Mouse (Mus musculus): ENCODE measurements around the gene Blvra. TPM values are rescaled to one million over a fixed set of nuclear protein-coding genes. Genes with fewer than 3 reads are reported as not detected.

Blvra gene
- total RNA-seq, 2 experiments from 2014 or later: 10.3 to 14.3 TPM

DNA sequence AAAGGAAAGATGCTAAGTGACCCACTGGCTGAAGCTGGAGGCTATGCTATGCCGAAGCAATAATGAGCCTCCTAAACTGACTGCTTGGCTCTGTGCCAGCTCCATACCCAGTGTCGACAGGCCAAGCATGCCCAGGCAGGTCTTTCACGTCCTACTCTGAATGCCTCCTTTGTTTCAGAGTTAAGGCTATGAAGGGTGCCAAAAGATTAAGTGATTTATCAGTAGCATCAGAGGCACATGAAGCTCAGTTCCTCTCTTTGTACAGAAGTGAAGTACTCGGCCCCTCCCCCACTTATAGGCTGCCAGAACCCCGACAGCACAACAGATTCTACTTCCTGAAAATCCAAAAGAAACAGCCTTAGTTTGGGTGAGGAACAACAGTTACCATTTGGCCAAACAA, 66.5 kb downstream of the Blvra start:
- DNase-seq: no peak

GRCm38 (mm10) chr2:127137838-127138420, 67.5 kb downstream of the Blvra start:
- DNase-seq: no peak

DNA sequence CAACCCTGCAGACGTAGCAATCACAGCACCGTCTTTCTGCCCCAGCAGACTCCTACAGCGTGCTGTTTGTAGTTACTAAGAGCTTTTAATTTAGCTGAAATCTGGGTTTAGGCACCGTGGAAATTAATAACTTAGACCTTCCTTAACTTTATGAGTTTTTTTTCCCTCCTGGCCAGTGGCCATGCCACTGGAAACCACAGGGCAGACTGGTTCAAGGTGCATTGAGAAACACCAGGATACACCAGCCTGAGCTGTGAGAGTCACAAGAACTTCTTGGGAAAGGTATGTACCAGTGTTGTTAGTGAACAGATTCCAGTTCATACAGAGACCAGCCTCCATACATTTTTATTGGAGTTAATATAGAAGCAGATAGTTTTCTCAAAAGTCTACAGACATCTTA, 68.0 kb downstream of the Blvra start:
- DNase-seq: no peak

- peak; percentile 34 for DNase-seq
These were observed 68.6 kb downstream of the Blvra start for GRCm38 (mm10) chr2:127139094-127139493.

DNA sequence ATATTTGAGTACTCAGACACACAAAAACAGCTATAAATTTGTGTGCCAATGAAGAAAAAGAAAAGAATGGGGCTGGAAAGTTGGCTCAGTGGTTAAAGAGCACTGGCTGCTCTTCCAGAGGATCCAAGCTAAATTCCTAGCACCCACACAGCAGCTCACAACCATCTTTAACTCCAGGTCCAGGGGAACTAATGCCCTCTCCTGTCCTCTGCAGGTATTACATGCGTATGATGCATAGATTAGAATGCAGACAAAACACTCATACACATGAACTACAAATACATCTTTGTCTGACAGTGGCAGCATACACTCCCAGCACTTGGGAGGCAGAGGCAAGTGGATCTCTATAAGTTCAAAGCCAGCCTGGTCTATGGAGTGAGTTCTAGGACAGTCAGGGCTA, 69.1 kb downstream of the Blvra start:
- DNase-seq: no peak

GRCm38 (mm10) chr2:127140011-127140410, 69.5 kb downstream of the Blvra start:
- no peak for DNase-seq

DNA sequence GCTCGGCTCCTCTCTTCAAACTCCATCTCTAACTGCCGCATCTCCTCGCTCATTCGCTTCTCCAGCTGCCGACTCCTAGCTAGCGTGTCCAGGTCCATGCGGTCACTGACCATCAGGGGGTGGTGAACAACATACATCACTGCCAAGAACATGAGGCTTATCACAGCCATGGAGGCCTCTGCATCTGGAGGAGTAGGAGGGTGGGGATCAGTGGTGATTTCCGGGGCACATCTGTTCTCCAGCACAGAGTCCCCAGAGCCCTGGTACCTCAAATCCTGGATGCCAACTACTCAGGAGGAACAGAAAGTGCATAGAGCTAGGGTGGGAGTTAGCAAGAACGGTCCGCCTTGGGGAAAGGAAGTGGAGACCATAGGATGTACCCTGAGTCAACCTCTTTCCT, 71.6 kb downstream of the Blvra start:
- no peak for DNase-seq

GRCm38 (mm10) chr2:127142577-127143157, 72.2 kb downstream of the Blvra start:
- no peak for DNase-seq

DNA sequence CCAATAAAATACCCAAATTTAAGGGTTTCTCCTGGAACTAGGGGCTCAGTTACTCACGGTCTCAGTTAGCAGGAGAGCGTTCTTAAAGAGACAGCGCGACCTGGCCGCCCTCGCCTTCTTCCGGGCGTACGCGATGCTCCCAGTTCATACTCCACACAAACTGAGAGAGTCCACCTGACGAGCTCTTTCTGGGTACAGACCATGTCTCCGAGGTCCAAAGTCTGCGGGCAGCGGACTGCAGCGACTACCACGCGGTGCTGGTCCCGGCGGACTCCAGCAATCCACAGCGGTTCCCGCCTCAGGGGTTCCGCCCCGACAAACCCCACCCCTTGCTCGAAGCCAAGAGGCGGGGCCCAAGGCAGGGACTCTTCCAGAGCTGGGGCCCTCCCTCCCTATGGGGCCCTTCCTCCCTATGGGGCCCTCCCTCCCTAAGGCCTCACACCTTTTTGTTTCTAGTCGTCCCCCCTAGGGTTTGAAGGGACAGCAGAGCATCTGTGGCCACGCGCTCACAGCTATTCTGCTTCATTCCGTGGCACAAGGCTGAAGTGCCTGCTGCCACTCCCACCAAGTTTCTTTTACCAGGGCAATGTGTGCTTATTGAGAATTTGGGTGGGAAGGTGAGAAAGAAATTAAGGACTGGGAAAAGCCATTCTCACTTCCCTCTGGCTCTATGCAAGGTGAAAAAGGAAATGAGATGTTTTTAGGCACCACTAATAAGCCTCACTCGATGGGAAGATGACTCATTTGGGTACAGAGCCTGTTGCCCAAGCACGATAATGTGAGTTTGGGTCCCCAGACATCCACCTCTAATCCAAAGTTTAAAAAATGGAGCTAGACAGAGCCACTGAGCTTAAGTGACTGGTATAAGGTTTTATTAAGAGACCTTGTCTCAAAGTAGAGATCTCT, 72.9 kb downstream of the Blvra start, which contains the start of gene Itpripl1:
Gene Itpripl1 (minus strand): TSS at position 285 of the 906 bp plus-strand sequence.
- DNase-seq: peak; percentile 78

DNA sequence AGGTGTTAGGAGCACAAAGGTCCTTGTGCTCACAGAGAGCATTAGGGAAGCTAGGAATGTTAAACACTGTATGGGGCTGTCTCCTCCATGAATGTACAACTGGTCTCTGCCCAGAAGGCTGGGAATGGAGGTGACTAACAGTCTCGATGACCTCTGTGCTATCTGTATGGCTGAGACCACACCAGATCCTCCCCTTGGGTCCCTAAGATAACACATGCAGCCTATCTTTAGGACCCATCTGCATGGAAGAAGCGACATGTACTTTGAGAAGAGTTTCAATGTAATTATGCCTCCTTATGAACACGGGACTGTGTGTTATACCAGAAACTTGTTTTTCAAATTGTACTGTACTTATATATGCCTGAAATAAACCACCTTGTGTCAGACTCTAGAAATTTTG, 75.2 kb downstream of the Blvra start:
- no peak for DNase-seq

Small RNA genes within 50 kb of the gene (microRNA-seq; reads per million reads assigned to microRNA genes)
- 0 reads per million in 2 experiments for gene Gm24081 (ENCODE audit: borderline replicate concordance in 2 of 2)

Other genes starting within 250 kb of the Blvra start
- 10 to 100 TPM; 21.7 to 23.5 TPM for gene Trpm7, start 194.4 kb upstream of the Blvra start, total RNA-seq (2021)
- 10 to 100 TPM; 58.6 TPM for gene Sppl2a, start 137.4 kb upstream of the Blvra start, total RNA-seq (2021)
- 1 to 10 TPM; 7.4 to 7.6 TPM for gene Ap4e1, start 61.9 kb upstream of the Blvra start, total RNA-seq (2021)
- 1 to 10 TPM; 1.7 to 2.4 TPM for gene Ncaph, start 63.3 kb downstream of the Blvra start, total RNA-seq (2021)
- gene Itpripl1, start 72.8 kb downstream of the Blvra start, total RNA-seq (2021): 1 to 10 TPM; 4.1 to 5.2 TPM
- under 1 TPM; 0.23 to 0.54 TPM for gene 1810024B03Rik, start 137.6 kb downstream of the Blvra start, total RNA-seq (2021)
- gene Snrnp200, start 137.7 kb downstream of the Blvra start, total RNA-seq (2021): 10 to 100 TPM; 32.8 to 34.1 TPM
- gene Ciao1, start 177.2 kb downstream of the Blvra start, total RNA-seq (2021): 10 to 100 TPM; 40.8 to 42.9 TPM
- gene Tmem127, start 177.2 kb downstream of the Blvra start, total RNA-seq (2021): 10 to 100 TPM; 22.2 to 23.6 TPM
- gene Stard7, start 199.6 kb downstream of the Blvra start, total RNA-seq (2021): 100 to 1,000 TPM in 1 of 2 experiments, 10 to 100 TPM in 1; 95.4 to 105 TPM